Mouse (Mus musculus): Measurements from ENCODE around the gene Adh5. TPM values are rescaled to one million over a fixed set of nuclear protein-coding genes. Genes with fewer than 3 reads are reported as not detected.

The Adh5 gene
- total and polyA plus RNA-seq, 3 experiments: 128 to 351 (median 187) TPM

GRCm38 (mm10) chr3:138479489-138479888 lies 36.6 kb downstream of the Adh5 start:
- H3K79me2 ChIP-seq (ENCODE audit: control insufficient read depth, insufficient read depth, low read length, poor library complexity): peaks cover 21% of the 10 kb centered on the region
- TF ChIP-seq MAFK (IDR thresholded peaks at IDR 0.05; ENCODE audit: borderline replicate concordance, low read depth, low read length) (no peak), ZC3H11A (IDR thresholded peaks at IDR 0.05; ENCODE audit: low read depth, low read length) (no peak), MXI1 (IDR thresholded peaks at IDR 0.05; ENCODE audit: low read depth, low read length) (no peak), TCF12 (IDR thresholded peaks at IDR 0.05; ENCODE audit: low read depth, low read length) (no peak), RCOR1 (IDR thresholded peaks at IDR 0.05; ENCODE audit: low read depth, low read length) (no peak), KAT2A (conservative IDR thresholded peaks at IDR 0.05; ENCODE audit: low read depth, low read length) (no peak), GABPA (IDR thresholded peaks at IDR 0.05; ENCODE audit: low read depth, low read length) (no peak), ZKSCAN1 (IDR thresholded peaks at IDR 0.05; ENCODE audit: low read depth, low read length) (no peak), SMC3 (IDR thresholded peaks at IDR 0.05; ENCODE audit: low read depth, low read length) (no peak), BHLHE40 (IDR thresholded peaks at IDR 0.05; ENCODE audit: borderline replicate concordance, low read depth, low read length) (no peak), GATA1 (IDR thresholded peaks at IDR 0.05; ENCODE audit: low read depth, low read length) (no peak), POLR2A (IDR thresholded peaks at IDR 0.05; ENCODE audit: control insufficient read depth in 1 of 2, insufficient read depth in 1 of 2, low read depth in 1 of 2, low read length in 2 of 2, poor library complexity in 1 of 2) (no peak)
- H3K9ac ChIP-seq (ENCODE audit: control insufficient read depth, low read depth, low read length, poor library complexity, severe bottlenecking): no peak overlapping the region
- H3K27me3 ChIP-seq (ENCODE audit: control insufficient read depth in 1 of 2, insufficient read depth in 2 of 2, low read length in 2 of 2): no peaks in the 10 kb centered on the region
- no peaks in the 10 kb centered on the region for H3K4me1 ChIP-seq (ENCODE audit: control insufficient read depth in 1 of 2, insufficient read depth in 2 of 2, low read length in 2 of 2)
- H3K27ac ChIP-seq (ENCODE audit: control insufficient read depth, low read depth, low read length): no peak overlapping the region
- no peak overlapping the region for H3K4me3 ChIP-seq (ENCODE audit: control insufficient read depth in 1 of 2, insufficient read depth in 1 of 2, low read depth in 2 of 2, low read length in 2 of 2)
- DNase-seq (ENCODE audit: low read depth, low spot score): no peak
- peaks cover 0 to 49% of the 10 kb centered on the region in 2 experiments; a peak in 2 of 4 replicates for H3K36me3 ChIP-seq (ENCODE audit: control insufficient read depth in 1 of 2, insufficient read depth in 2 of 2, low read length in 2 of 2)
- H3K9me3 ChIP-seq (replicated peaks; ENCODE audit: insufficient read depth, low read length): no peaks in the 10 kb centered on the region

DNA sequence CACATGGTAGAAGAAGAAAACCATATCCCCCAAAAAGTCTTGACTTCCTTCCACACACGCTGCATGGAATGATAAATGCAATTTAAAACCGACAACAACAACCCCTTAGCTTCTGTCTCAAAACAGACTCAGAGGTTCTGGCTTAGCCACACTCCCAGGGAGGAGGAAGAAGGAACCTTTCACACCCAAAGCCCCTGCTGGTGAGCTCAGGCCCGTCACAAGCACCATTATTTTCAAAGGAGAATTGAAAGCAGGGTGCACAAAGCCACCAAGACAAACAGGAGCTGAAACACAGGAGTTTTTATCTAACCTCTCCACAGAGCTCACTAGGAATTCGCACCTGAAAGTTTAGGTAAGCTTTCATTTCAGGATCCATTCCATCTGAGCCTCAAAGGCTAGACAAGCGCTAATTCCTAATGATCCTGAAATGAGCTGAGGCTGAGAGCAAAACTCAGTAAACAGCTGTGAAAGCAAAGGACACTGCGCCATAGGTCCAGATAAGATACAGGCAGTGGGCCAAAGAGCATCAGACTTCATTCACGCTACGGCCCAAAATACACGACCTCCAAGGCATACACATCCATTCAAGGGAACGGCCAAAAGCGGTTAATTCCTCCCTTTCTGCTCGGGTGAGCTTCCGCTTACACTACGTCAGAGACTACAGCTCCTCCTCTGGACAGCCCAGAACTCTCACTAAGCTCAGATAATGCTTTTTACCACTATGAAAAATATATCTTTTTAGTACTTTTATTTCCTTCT lies 38.8 kb downstream of the Adh5 start:
- Histone ChIP-seq H3K27ac (ENCODE audit: control insufficient read depth, low read depth, low read length) (no peak overlapping the region), H3K79me2 (ENCODE audit: control insufficient read depth, insufficient read depth, low read length, poor library complexity) (peaks cover 37% of the 10 kb centered on the region), H3K9me3 (replicated peaks; ENCODE audit: insufficient read depth, low read length) (no peaks in the 10 kb centered on the region), H3K27me3 (ENCODE audit: control insufficient read depth in 1 of 2, insufficient read depth in 2 of 2, low read length in 2 of 2) (no peaks in the 10 kb centered on the region), H3K4me3 (ENCODE audit: control insufficient read depth in 1 of 2, insufficient read depth in 1 of 2, low read depth in 2 of 2, low read length in 2 of 2) (no peak overlapping the region), H3K9ac (ENCODE audit: control insufficient read depth, low read depth, low read length, poor library complexity, severe bottlenecking) (no peak overlapping the region), H3K36me3 (ENCODE audit: control insufficient read depth in 1 of 2, insufficient read depth in 2 of 2, low read length in 2 of 2) (peaks cover 0 to 45% of the 10 kb centered on the region in 2 experiments; a peak in 2 of 4 replicates), H3K4me1 (ENCODE audit: control insufficient read depth in 1 of 2, insufficient read depth in 2 of 2, low read length in 2 of 2) (no peaks in the 10 kb centered on the region)
- no peak for DNase-seq (ENCODE audit: low read depth, low spot score)
- TF ChIP-seq GATA1 (IDR thresholded peaks at IDR 0.05; ENCODE audit: low read depth, low read length) (0 out of 2 replicates have a peak, but pooled peaks have one; percentile 10), KAT2A (conservative IDR thresholded peaks at IDR 0.05; ENCODE audit: low read depth, low read length) (no peak)

- DNase-seq (ENCODE audit: low read depth, low spot score): no peak
- no peaks in the 10 kb centered on the region for H3K27me3 ChIP-seq (ENCODE audit: control insufficient read depth in 1 of 2, insufficient read depth in 2 of 2, low read length in 2 of 2)
- TF ChIP-seq POLR2AphosphoS5 (IDR thresholded peaks at IDR 0.05; ENCODE audit: borderline replicate concordance, low read depth, low read length) (no peak), ELF1 (IDR thresholded peaks at IDR 0.05; ENCODE audit: low read depth, low read length) (no peak), USF1 (IDR thresholded peaks at IDR 0.05; ENCODE audit: low read depth, low read length) (no peak), MYB (IDR thresholded peaks at IDR 0.05; ENCODE audit: low read depth, low read length) (no peak), CHD2 (IDR thresholded peaks at IDR 0.05; ENCODE audit: low read length) (no peak), RCOR1 (IDR thresholded peaks at IDR 0.05; ENCODE audit: low read depth, low read length) (no peak), MYC (IDR thresholded peaks at IDR 0.05; ENCODE audit: low read depth, low read length) (no peak), CTCF (IDR thresholded peaks at IDR 0.05 in 2 of 3, conservative IDR thresholded peaks at IDR 0.05 in 1 of 3; ENCODE audit: control insufficient read depth in 1 of 3, insufficient read depth in 1 of 3, low read depth in 2 of 3, low read length in 3 of 3, poor library complexity in 1 of 3, severe bottlenecking in 1 of 3) (no peak), RAD21 (IDR thresholded peaks at IDR 0.05; ENCODE audit: low read depth, low read length) (no peak), BHLHE40 (IDR thresholded peaks at IDR 0.05; ENCODE audit: borderline replicate concordance, low read depth, low read length) (no peak), ETS1 (IDR thresholded peaks at IDR 0.05; ENCODE audit: low read depth, low read length) (no peak), MAFK (IDR thresholded peaks at IDR 0.05; ENCODE audit: borderline replicate concordance, low read depth, low read length) (no peak), SMC3 (IDR thresholded peaks at IDR 0.05; ENCODE audit: low read depth, low read length) (no peak), ZC3H11A (IDR thresholded peaks at IDR 0.05; ENCODE audit: low read depth, low read length) (no peak), MXI1 (IDR thresholded peaks at IDR 0.05; ENCODE audit: low read depth, low read length) (no peak), MAZ (IDR thresholded peaks at IDR 0.05; ENCODE audit: low read depth, low read length) (no peak), TAL1 (IDR thresholded peaks at IDR 0.05; ENCODE audit: low read length) (no peak), KAT2A (conservative IDR thresholded peaks at IDR 0.05; ENCODE audit: low read depth, low read length) (no peak)
- H3K79me2 ChIP-seq (ENCODE audit: control insufficient read depth, insufficient read depth, low read length, poor library complexity): peaks cover 51% of the 10 kb centered on the region
- no peak overlapping the region for H3K27ac ChIP-seq (ENCODE audit: control insufficient read depth, low read depth, low read length)
- H3K36me3 ChIP-seq (ENCODE audit: control insufficient read depth in 1 of 2, insufficient read depth in 2 of 2, low read length in 2 of 2): peaks cover 12 to 38% of the 10 kb centered on the region in 2 experiments
- 0 out of 4 replicates have a peak, but pooled peaks cover 0 to 5% of the 10 kb centered on the region in 2 experiments for H3K4me1 ChIP-seq (ENCODE audit: control insufficient read depth in 1 of 2, insufficient read depth in 2 of 2, low read length in 2 of 2)
- H3K9me3 ChIP-seq (replicated peaks; ENCODE audit: insufficient read depth, low read length): no peaks in the 10 kb centered on the region
- H3K4me3 ChIP-seq (ENCODE audit: control insufficient read depth in 1 of 2, insufficient read depth in 1 of 2, low read depth in 2 of 2, low read length in 2 of 2): no peak overlapping the region
- H3K9ac ChIP-seq (ENCODE audit: control insufficient read depth, low read depth, low read length, poor library complexity, severe bottlenecking): no peak overlapping the region
Measured at GRCm38 (mm10) chr3:138483240-138483639, 40.3 kb downstream of the Adh5 start.
